9 mouse cellular contexts compared by ENCODE assay signal in the genomic region with DNA sequence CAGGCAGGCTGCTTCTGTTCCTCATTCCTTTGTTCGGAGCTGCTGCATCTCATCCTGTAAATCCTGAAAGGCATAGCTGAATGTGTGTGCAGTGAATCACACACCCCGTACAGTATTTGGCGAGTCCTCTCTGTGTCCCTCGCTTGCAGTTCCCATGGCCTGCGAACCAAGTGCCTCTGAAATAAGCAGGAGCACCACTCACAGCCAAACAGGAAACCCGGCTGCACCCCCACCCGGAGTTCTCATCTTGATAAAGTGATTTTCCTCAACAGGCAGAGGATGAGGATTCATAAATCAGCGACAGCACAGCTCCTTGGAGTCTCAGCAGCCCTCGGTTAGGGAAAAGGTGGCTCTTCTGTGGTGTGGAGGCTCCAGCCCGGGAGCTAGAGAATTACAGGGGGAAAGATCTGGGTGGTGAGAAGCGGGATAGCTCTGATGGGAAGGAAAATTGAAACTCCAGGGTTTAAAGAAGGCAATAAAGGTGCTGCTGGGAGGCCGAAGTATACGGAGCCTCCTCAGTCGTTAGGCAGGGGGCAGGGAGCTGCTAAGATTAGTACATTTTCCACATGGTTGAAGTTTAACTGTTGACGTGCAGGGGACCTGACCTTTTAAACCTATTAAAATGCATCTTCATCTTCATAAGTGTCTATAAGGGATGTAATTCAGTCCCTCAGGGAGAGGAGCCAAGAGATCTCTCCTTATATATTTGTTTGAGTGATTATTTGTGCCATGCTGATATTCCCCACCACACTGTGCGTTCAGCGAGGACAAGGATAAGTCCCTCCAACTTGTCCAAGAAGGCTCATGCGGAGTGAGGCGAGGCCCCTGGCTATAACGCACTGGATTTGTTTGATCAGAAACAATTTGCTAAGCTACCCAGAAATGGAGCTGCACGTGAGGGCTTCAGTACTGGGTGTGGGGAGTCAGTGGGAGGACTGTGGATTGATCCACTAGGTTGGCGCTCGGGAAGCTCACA. TPM values are rescaled to one million over a fixed set of nuclear protein-coding genes. Genes with fewer than 3 reads are reported as not detected.
DNase-seq lines count a peak whose midpoint lies in the region; ATAC-seq and TF ChIP-seq lines count a peak whose summit lies in the region.
"Had no signal": no experiment of that assay in that cellular context is flagged by ENCODE, and none has a peak within 500 bp of the region (broad histone marks: within the 10 kb centered on the region; RNA-seq: fewer than 3 reads in every experiment).

No protein-coding gene starts in this region.

- H3K27me3 ChIP-seq in forebrain, embryonic 10.5 days (ENCODE audit: poor library complexity, severe bottlenecking): peaks cover 11% of the 10 kb centered on the region
- H3K27me3 ChIP-seq in forebrain, embryonic 15.5 days: no peaks in the 10 kb centered on the region
- H3K27me3 ChIP-seq in lung, embryonic 14.5 days (ENCODE audit: insufficient read depth, low read length): no peaks in the 10 kb centered on the region

- H3K9ac ChIP-seq in forebrain, embryonic 15.5 days (replicated peaks): no peak overlapping the region
- H3K9ac ChIP-seq in lung, embryonic 14.5 days: no peak overlapping the region; the same call in 1 of the 2 replicates
- H3K9ac ChIP-seq: liver, embryonic 15.5 days had no signal

- H3K36me3 ChIP-seq in forebrain, embryonic 10.5 days (replicated peaks): no peaks in the 10 kb centered on the region
- no peaks in the 10 kb centered on the region for H3K36me3 ChIP-seq in forebrain, embryonic 15.5 days
- H3K36me3 ChIP-seq in lung, embryonic 14.5 days (ENCODE audit: insufficient read depth): no peaks in the 10 kb centered on the region
- H3K36me3 ChIP-seq: liver, embryonic 15.5 days had no signal

- H3K27ac ChIP-seq in forebrain, embryonic 10.5 days: peak overlapping the region; percentile 58
- no peak overlapping the region for H3K27ac ChIP-seq in forebrain, embryonic 15.5 days (replicated peaks)
- 0 out of 2 replicates have a peak overlapping the region, but pooled peaks have one; percentile 2 for H3K27ac ChIP-seq in lung, embryonic 14.5 days (ENCODE audit: low read depth)
- H3K27ac ChIP-seq: liver, embryonic 15.5 days had no signal

- no peak overlapping the region for H3K4me2 ChIP-seq in forebrain, embryonic 15.5 days (replicated peaks)
- H3K4me2 ChIP-seq in lung, embryonic 14.5 days: peak overlapping the region; percentile 40; the same call in 1 of the 2 replicates
- H3K4me2 ChIP-seq: liver, embryonic 15.5 days had no signal

- no peaks in the 10 kb centered on the region for H3K9me3 ChIP-seq in forebrain, embryonic 10.5 days
- H3K9me3 ChIP-seq in forebrain, embryonic 15.5 days: no peaks in the 10 kb centered on the region
- H3K9me3 ChIP-seq in lung, embryonic 14.5 days (ENCODE audit: low read depth, low read length): no peaks in the 10 kb centered on the region
- H3K9me3 ChIP-seq: liver, embryonic 15.5 days had no signal

- no peak for TF ChIP-seq CTCF in lung, embryonic 14.5 days (IDR thresholded peaks at IDR 0.05; ENCODE audit: low read depth)

- no peak overlapping the region for H3K4me3 ChIP-seq in forebrain, embryonic 10.5 days
- H3K4me3 ChIP-seq in forebrain, embryonic 15.5 days: no peak overlapping the region
- H3K4me3 ChIP-seq in lung, embryonic 14.5 days (ENCODE audit: low read depth, low read length): no peak overlapping the region
- H3K4me3 ChIP-seq: liver, embryonic 15.5 days had no signal

- DNase-seq in forebrain, embryonic 10.5 days (ENCODE audit: extremely low spot score, low spot score): no peak
- DNase-seq in urinary bladder, postnatal 25 days (ENCODE audit: low spot score): peak; percentile 8
- DNase-seq in urinary bladder, postnatal 4 days (ENCODE audit: low spot score in 2 of 2): no peak
- DNase-seq in lung, embryonic 14.5 days: peak; percentile 61
- DNase-seq in cerebellum, postnatal 14 days: no peak
- DNase-seq in thymus, postnatal 0 days (ENCODE audit: low spot score): no peak
- no peak for DNase-seq in right cerebral cortex, adult 18-20 months

- H3K4me1 ChIP-seq in forebrain, embryonic 10.5 days: peaks cover 26% of the 10 kb centered on the region
- H3K4me1 ChIP-seq in forebrain, embryonic 15.5 days: peaks cover 9% of the 10 kb centered on the region
- 0 out of 2 replicates have a peak, but pooled peaks cover 2% of the 10 kb centered on the region for H3K4me1 ChIP-seq in lung, embryonic 14.5 days (ENCODE audit: insufficient read depth)
- H3K4me1 ChIP-seq: liver, embryonic 15.5 days had no signal

- ATAC-seq in forebrain, embryonic 15.5 days (replicated peaks): no peak
- no peak; the same call in 1 of the 2 replicates for ATAC-seq in lung, embryonic 14.5 days (ENCODE audit: insufficient read depth)

- 65% methylated on average over 23 of the region's 23 CpGs for WGBS in forebrain, embryonic 10.5 days
- 58% methylated on average over 23 of the region's 23 CpGs for WGBS in forebrain, embryonic 15.5 days
- 36% methylated on average over 23 of the region's 23 CpGs for WGBS in lung, embryonic 14.5 days

RNA-seq across cellular contexts. Expression of a gene that starts 22.7 kb away (rescaled TPM):
- 35.7 and 37.5 TPM in 2 replicates for polyA plus RNA-seq in forebrain, embryonic 10.5 days (2016; fragmentation: Nextera tagmentation; extraction: Ambion mirVana)
- 31.5 and 34.0 TPM in 2 replicates for polyA plus RNA-seq in forebrain, embryonic 15.5 days (2015; fragmentation: Nextera tagmentation; extraction: Ambion mirVana)
- polyA plus RNA-seq in lung, embryonic 14.5 days (2014; fragmentation: Nextera tagmentation; extraction: Ambion mirVana): 2.7 and 3.3 TPM in 2 replicates
- 0.27 and 0.36 TPM in 2 replicates for polyA plus RNA-seq in thymus, postnatal 0 days (2015; fragmentation: Nextera tagmentation; extraction: Ambion mirVana)

RNA-seq across cellular contexts. Expression of a gene that starts 27.6 kb away (rescaled TPM):
- 19.1 and 22.7 TPM in 2 replicates for polyA plus RNA-seq in forebrain, embryonic 10.5 days (2016; fragmentation: Nextera tagmentation; extraction: Ambion mirVana)
- polyA plus RNA-seq in forebrain, embryonic 15.5 days (2015; fragmentation: Nextera tagmentation; extraction: Ambion mirVana): 8.9 and 10.4 TPM in 2 replicates
- polyA plus RNA-seq in lung, embryonic 14.5 days (2014; fragmentation: Nextera tagmentation; extraction: Ambion mirVana): 16.5 and 18.4 TPM in 2 replicates
- polyA plus RNA-seq in thymus, postnatal 0 days (2015; fragmentation: Nextera tagmentation; extraction: Ambion mirVana): 5.8 and 6.7 TPM in 2 replicates

Comparison
In these comparisons a context has a peak if more than half of its experiments do, and no peak if none do; other contexts are left out.
1. DNase-seq: peak in urinary bladder, postnatal 25 days (single experiment) and lung, embryonic 14.5 days (single experiment); none in forebrain, embryonic 10.5 days (single experiment), urinary bladder, postnatal 4 days (0 of 2), cerebellum, postnatal 14 days (0 of 2), thymus, postnatal 0 days (single experiment) and right cerebral cortex, adult 18-20 months (single experiment).